Mouse (Mus musculus): ENCODE data around the gene Sgsh. TPM values are rescaled to one million over a fixed set of nuclear protein-coding genes. Genes with fewer than 3 reads are reported as not detected.

Gene Sgsh
- total and polyA plus RNA-seq, 3 experiments, result 5.5 to 11.1 (median 5.7) TPM

GRCm38 (mm10) chr11:119338271-119339059 lies 16.9 kb downstream of the Sgsh start:
- no peaks in the 10 kb centered on the region for H3K79me2 ChIP-seq (replicated peaks; ENCODE audit: control insufficient read depth, insufficient read depth, low read length)
- WGBS, result 69% methylated on average over 10 of the region's 10 CpGs
- no peak for TF ChIP-seq EP300 (IDR thresholded peaks at IDR 0.05; ENCODE audit: insufficient read depth, low read depth, low read length)
- no peak for TF ChIP-seq POLR2A (IDR thresholded peaks at IDR 0.05; ENCODE audit: insufficient read depth, low read depth, low read length)
- TF ChIP-seq CTCF (IDR thresholded peaks at IDR 0.05), result no peak
- H3K4me1 ChIP-seq (ENCODE audit: control insufficient read depth, insufficient read depth, low read length), result no peaks in the 10 kb centered on the region
- H3K27me3 ChIP-seq (ENCODE audit: control insufficient read depth, insufficient read depth, low read length), result no peaks in the 10 kb centered on the region
- no peak overlapping the region for H3K9ac ChIP-seq (ENCODE audit: low read depth, low read length)
- no peak overlapping the region for H3K27ac ChIP-seq
- no peak overlapping the region for H3K4me3 ChIP-seq
- H3K36me3 ChIP-seq (ENCODE audit: control insufficient read depth, insufficient read depth, low read length), result no peaks in the 10 kb centered on the region
- no peak for DNase-seq
- intact Hi-C loops (cut with DNase I), result loop anchor here (1.0 kb wide), 2 partner anchors 25 to 66 kb away; no protein-coding TSS in a partner anchor

- no peak overlapping the region for H3K9ac ChIP-seq (ENCODE audit: low read depth, low read length)
- 32% methylated on average over 3 of the region's 3 CpGs for WGBS
- DNase-seq, result no peak
- no peaks in the 10 kb centered on the region for H3K36me3 ChIP-seq (ENCODE audit: control insufficient read depth, insufficient read depth, low read length)
- intact Hi-C loops (cut with DNase I), result no loop called here
- no peak for TF ChIP-seq POLR2A (IDR thresholded peaks at IDR 0.05; ENCODE audit: insufficient read depth, low read depth, low read length)
- TF ChIP-seq EP300 (IDR thresholded peaks at IDR 0.05; ENCODE audit: insufficient read depth, low read depth, low read length), result no peak
- no peak for TF ChIP-seq CTCF (IDR thresholded peaks at IDR 0.05)
- no peak overlapping the region for H3K27ac ChIP-seq
- H3K79me2 ChIP-seq (replicated peaks; ENCODE audit: control insufficient read depth, insufficient read depth, low read length), result no peaks in the 10 kb centered on the region
- no peaks in the 10 kb centered on the region for H3K27me3 ChIP-seq (ENCODE audit: control insufficient read depth, insufficient read depth, low read length)
- H3K4me3 ChIP-seq, result no peak overlapping the region
- H3K4me1 ChIP-seq (ENCODE audit: control insufficient read depth, insufficient read depth, low read length), result no peaks in the 10 kb centered on the region
Observed at GRCm38 (mm10) chr11:119331970-119332369, 23.4 kb downstream of the Sgsh start.

- no peak for TF ChIP-seq CTCF (IDR thresholded peaks at IDR 0.05)
- TF ChIP-seq POLR2A (IDR thresholded peaks at IDR 0.05; ENCODE audit: insufficient read depth, low read depth, low read length), result no peak
- DNase-seq, result no peak
- H3K79me2 ChIP-seq (replicated peaks; ENCODE audit: control insufficient read depth, insufficient read depth, low read length), result no peaks in the 10 kb centered on the region
- H3K4me3 ChIP-seq, result no peak overlapping the region
- WGBS, result 57% methylated on average over 4 of the region's 4 CpGs
- H3K27me3 ChIP-seq (ENCODE audit: control insufficient read depth, insufficient read depth, low read length), result no peaks in the 10 kb centered on the region
- H3K9ac ChIP-seq (ENCODE audit: low read depth, low read length), result no peak overlapping the region
- no peak overlapping the region for H3K27ac ChIP-seq
- H3K36me3 ChIP-seq (ENCODE audit: control insufficient read depth, insufficient read depth, low read length), result no peaks in the 10 kb centered on the region
- no peaks in the 10 kb centered on the region for H3K4me1 ChIP-seq (ENCODE audit: control insufficient read depth, insufficient read depth, low read length)
- intact Hi-C loops (cut with DNase I), result no loop called here
Observed at GRCm38 (mm10) chr11:119330592-119330991, 24.7 kb downstream of the Sgsh start.

GRCm38 (mm10) chr11:119325068-119325467 lies 30.3 kb downstream of the Sgsh start:
- no peak for DNase-seq
- no peaks in the 10 kb centered on the region for H3K27me3 ChIP-seq (ENCODE audit: control insufficient read depth, insufficient read depth, low read length)
- 73% methylated on average over 1 of the region's 1 CpGs for WGBS
- no peaks in the 10 kb centered on the region for H3K36me3 ChIP-seq (ENCODE audit: control insufficient read depth, insufficient read depth, low read length)
- intact Hi-C loops (cut with DNase I), result no loop called here
- no peak overlapping the region for H3K27ac ChIP-seq
- no peaks in the 10 kb centered on the region for H3K79me2 ChIP-seq (replicated peaks; ENCODE audit: control insufficient read depth, insufficient read depth, low read length)
- no peak overlapping the region for H3K9ac ChIP-seq (ENCODE audit: low read depth, low read length)
- H3K4me3 ChIP-seq, result no peak overlapping the region
- TF ChIP-seq POLR2A (IDR thresholded peaks at IDR 0.05; ENCODE audit: insufficient read depth, low read depth, low read length), result no peak
- peak; percentile 33 for TF ChIP-seq CTCF (IDR thresholded peaks at IDR 0.05)
- no peak for TF ChIP-seq EP300 (IDR thresholded peaks at IDR 0.05; ENCODE audit: insufficient read depth, low read depth, low read length)
- H3K4me1 ChIP-seq (ENCODE audit: control insufficient read depth, insufficient read depth, low read length), result no peaks in the 10 kb centered on the region

GRCm38 (mm10) chr11:119322521-119322920 lies 32.8 kb downstream of the Sgsh start:
- TF ChIP-seq CTCF (IDR thresholded peaks at IDR 0.05) (no peak), EP300 (IDR thresholded peaks at IDR 0.05; ENCODE audit: insufficient read depth, low read depth, low read length) (no peak), POLR2A (IDR thresholded peaks at IDR 0.05; ENCODE audit: insufficient read depth, low read depth, low read length) (no peak)
- Histone ChIP-seq H3K27ac (no peak overlapping the region), H3K4me3 (no peak overlapping the region), H3K9ac (ENCODE audit: low read depth, low read length) (no peak overlapping the region), H3K36me3 (ENCODE audit: control insufficient read depth, insufficient read depth, low read length) (no peaks in the 10 kb centered on the region), H3K27me3 (ENCODE audit: control insufficient read depth, insufficient read depth, low read length) (no peaks in the 10 kb centered on the region), H3K79me2 (replicated peaks; ENCODE audit: control insufficient read depth, insufficient read depth, low read length) (no peaks in the 10 kb centered on the region), H3K4me1 (ENCODE audit: control insufficient read depth, insufficient read depth, low read length) (no peaks in the 10 kb centered on the region)
- intact Hi-C loops (cut with DNase I), result no loop called here
- 69% methylated on average over 13 of the region's 13 CpGs for WGBS
- DNase-seq, result no peak

- Histone ChIP-seq H3K36me3 (ENCODE audit: control insufficient read depth, insufficient read depth, low read length) (no peaks in the 10 kb centered on the region), H3K79me2 (replicated peaks; ENCODE audit: control insufficient read depth, insufficient read depth, low read length) (no peaks in the 10 kb centered on the region), H3K27ac (no peak overlapping the region), H3K4me3 (no peak overlapping the region), H3K4me1 (ENCODE audit: control insufficient read depth, insufficient read depth, low read length) (no peaks in the 10 kb centered on the region; the same call in 1 of the 2 replicates), H3K9ac (ENCODE audit: low read depth, low read length) (no peak overlapping the region), H3K27me3 (ENCODE audit: control insufficient read depth, insufficient read depth, low read length) (no peaks in the 10 kb centered on the region)
- DNase-seq, result peak in 1 of 2 experiments; percentile 49
- 83% methylated on average over 4 of the region's 4 CpGs for WGBS
- intact Hi-C loops (cut with DNase I), result no loop called here
- TF ChIP-seq CTCF (IDR thresholded peaks at IDR 0.05) (no peak), EP300 (IDR thresholded peaks at IDR 0.05; ENCODE audit: insufficient read depth, low read depth, low read length) (0 out of 2 replicates have a peak, but pooled peaks have one; percentile 25)
Observed at GRCm38 (mm10) chr11:119316720-119317119, 38.6 kb downstream of the Sgsh start.

Measured in heart, adult 2 months (tissue).